Mouse (Mus musculus) kidney, postnatal 0 days (tissue): ENCODE results near the gene Galnt2. TPM values are rescaled to one million over a fixed set of nuclear protein-coding genes. Genes with fewer than 3 reads are reported as not detected.

Experiments
- ATAC-seq: fragments of 200-750 bp; cut with Nextera tagmentation; replicated peaks from 2 replicates; pipeline ENCODE4 v1.8.0; 2017; ENCODE audit warnings: low read depth, moderate number of reproducible peaks, moderate TSS enrichment, moderate library complexity; ENCODE audit not compliant: low FRiP score
- DNase-seq: peaks from one replicate; pipeline ENCODE4 v3.0.0-alpha.2; 2016; ENCODE audit warnings: low spot score
- H3K27ac ChIP-seq: fragments of 300-500 bp; sonication (generic); 2 replicates; pipeline ENCODE4 v1.5.1; 2014; ENCODE audit warnings: mild to moderate bottlenecking
- H3K27me3 ChIP-seq: fragments of 300-500 bp; sonication (generic); 2 replicates; pipeline ENCODE4 v1.6.1; 2014; ENCODE audit warnings: low read length, mixed read lengths; ENCODE audit not compliant: insufficient read depth
- H3K36me3 ChIP-seq: fragments of 300-500 bp; sonication (generic); 2 replicates; pipeline ENCODE4 v1.6.1; 2014; ENCODE audit warnings: low read length, mixed read lengths; ENCODE audit not compliant: insufficient read depth
- H3K4me1 ChIP-seq: fragments of 300-500 bp; sonication (generic); replicated peaks from 2 replicates; pipeline ENCODE4 v1.6.1; 2014; ENCODE audit warnings: antibody characterized with exemption, low read length, mixed read lengths; ENCODE audit not compliant: insufficient read depth
- H3K4me2 ChIP-seq: fragments of 300-500 bp; sonication (generic); 2 replicates; pipeline ENCODE4 v1.6.1; 2014; ENCODE audit warnings: mild to moderate bottlenecking, low read length, moderate library complexity, mixed read lengths
- H3K4me3 ChIP-seq: fragments of 300-500 bp; sonication (generic); replicated peaks from 2 replicates; pipeline ENCODE4 v1.5.1; 2014; ENCODE audit warnings: low read depth, low read length
- H3K9ac ChIP-seq: fragments of 300-500 bp; sonication (generic); 2 replicates; pipeline ENCODE4 v1.6.1; 2014; ENCODE audit warnings: low read depth, low read length
- H3K9me3 ChIP-seq: fragments of 300-500 bp; sonication (generic); replicated peaks from 2 replicates; pipeline ENCODE4 v1.6.1; 2016; ENCODE audit warnings: low read length, inconsistent platforms, mixed read lengths
- CTCF ChIP-seq: IDR thresholded peaks from 2 replicates; pipeline ENCODE4 v1.5.1; 2016; ENCODE audit warnings: antibody characterized with exemption, low read depth, mild to moderate bottlenecking, moderate library complexity
- WGBS: fragments of 180-500 bp; shearing (Covaris S2); extraction: QIAGEN DNeasy Blood & Tissue Kit; methylation state at CpG from one replicate; pipeline ENCODE4 v1.1.7; 2014; 5-methylcytosine and 5-hydroxymethylcytosine counted together
- polyA plus RNA-seq: library from polyadenylated mRNA; unstranded; fragments of >200 nt; fragmentation: Nextera tagmentation; extraction: Ambion mirVana; gene quantifications from 2 replicates; pipeline ENCODE4 v1.2.1, GENCODE M21; 2015

Gene Galnt2
- polyA plus RNA-seq, 1 experiment from 2014 or later: 60.3 TPM

DNA sequence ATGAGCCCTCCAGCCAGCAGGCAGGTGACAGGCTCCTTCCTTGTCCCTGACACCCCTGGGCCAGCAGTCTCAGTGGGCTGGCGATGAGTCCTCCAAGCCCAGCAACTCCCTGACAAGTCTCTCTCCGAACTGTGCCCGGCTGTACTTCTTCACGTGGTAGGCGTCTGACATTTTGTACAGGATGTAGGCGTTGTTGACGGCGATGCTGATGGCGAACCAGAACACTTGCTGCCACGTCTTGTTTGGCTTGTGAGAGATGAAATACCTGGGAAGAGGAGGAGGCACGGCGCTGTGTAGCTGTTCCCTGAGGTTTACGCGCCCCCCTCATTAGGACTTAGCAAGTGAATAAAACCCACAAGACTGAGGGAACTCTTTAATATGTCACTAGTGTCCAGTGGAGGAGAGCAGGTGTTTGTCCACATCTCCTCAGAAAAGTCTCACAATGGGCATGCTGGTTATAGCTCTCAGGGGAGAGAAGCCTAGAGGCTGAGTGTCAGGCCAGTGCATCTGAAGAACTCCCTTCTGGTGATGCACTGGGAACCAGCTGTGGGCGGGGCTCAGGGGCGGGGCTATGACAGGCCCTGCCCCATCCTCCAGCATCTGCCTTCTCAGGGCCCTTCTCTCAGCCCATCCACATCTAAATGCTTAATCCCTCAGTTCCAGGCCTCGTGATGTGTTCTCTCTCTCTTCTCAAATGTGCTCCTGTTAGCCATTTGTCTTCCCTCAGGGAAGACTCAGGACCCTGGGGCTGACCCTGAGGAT lies 139.4 kb downstream of the Galnt2 start:
- no peaks in the 10 kb centered on the region for H3K36me3 ChIP-seq
- H3K9ac ChIP-seq: no peak overlapping the region
- ATAC-seq (no peak), DNase-seq (no peak)
- no peak for TF ChIP-seq CTCF
- H3K4me3 ChIP-seq: no peak overlapping the region
- no peaks in the 10 kb centered on the region for H3K9me3 ChIP-seq
- no peak overlapping the region for H3K4me2 ChIP-seq
- H3K27ac ChIP-seq: no peak overlapping the region
- WGBS: 76% methylated on average over 17 of the region's 17 CpGs
- no peaks in the 10 kb centered on the region for H3K27me3 ChIP-seq
- H3K4me1 ChIP-seq: no peaks in the 10 kb centered on the region

- no peaks in the 10 kb centered on the region for H3K4me1 ChIP-seq
- ATAC-seq (no peak), DNase-seq (no peak)
- WGBS: 82% methylated on average over 23 of the region's 23 CpGs
- no peaks in the 10 kb centered on the region for H3K27me3 ChIP-seq
- no peak for TF ChIP-seq CTCF
- no peak overlapping the region for H3K9ac ChIP-seq
- no peaks in the 10 kb centered on the region for H3K9me3 ChIP-seq
- H3K4me3 ChIP-seq: no peak overlapping the region
- no peak overlapping the region for H3K4me2 ChIP-seq
- no peaks in the 10 kb centered on the region for H3K36me3 ChIP-seq
- H3K27ac ChIP-seq: no peak overlapping the region
Observed at GRCm38 (mm10) chr8:124371410-124372123, 140.4 kb downstream of the Galnt2 start.

GRCm38 (mm10) chr8:124373753-124374152 lies 142.6 kb downstream of the Galnt2 start:
- H3K27ac ChIP-seq: no peak overlapping the region
- no peaks in the 10 kb centered on the region for H3K27me3 ChIP-seq
- H3K4me2 ChIP-seq: no peak overlapping the region
- H3K9me3 ChIP-seq: no peaks in the 10 kb centered on the region
- H3K4me1 ChIP-seq: no peaks in the 10 kb centered on the region
- 91% methylated on average over 5 of the region's 5 CpGs for WGBS
- no peak for TF ChIP-seq CTCF
- H3K9ac ChIP-seq: no peak overlapping the region
- no peaks in the 10 kb centered on the region for H3K36me3 ChIP-seq
- DNase-seq: no peak
- no peak for ATAC-seq
- no peak overlapping the region for H3K4me3 ChIP-seq

- ATAC-seq (no peak), DNase-seq (no peak)
- Histone ChIP-seq H3K4me3 (no peak overlapping the region), H3K27ac (no peak overlapping the region), H3K27me3 (no peaks in the 10 kb centered on the region), H3K36me3 (no peaks in the 10 kb centered on the region), H3K4me2 (no peak overlapping the region), H3K9me3 (no peaks in the 10 kb centered on the region), H3K4me1 (no peaks in the 10 kb centered on the region), H3K9ac (no peak overlapping the region)
- 70% methylated on average over 6 of the region's 6 CpGs for WGBS
- TF ChIP-seq CTCF: no peak
Observed at GRCm38 (mm10) chr8:124375168-124375567, 144.0 kb downstream of the Galnt2 start.

GRCm38 (mm10) chr8:124375727-124376126 lies 144.5 kb downstream of the Galnt2 start:
- no peak for DNase-seq
- Histone ChIP-seq H3K9ac (no peak overlapping the region), H3K9me3 (no peaks in the 10 kb centered on the region), H3K4me1 (no peaks in the 10 kb centered on the region), H3K4me3 (no peak overlapping the region), H3K36me3 (no peaks in the 10 kb centered on the region), H3K4me2 (no peak overlapping the region), H3K27ac (no peak overlapping the region), H3K27me3 (no peaks in the 10 kb centered on the region)
- WGBS: 78% methylated on average over 9 of the region's 9 CpGs
- no peak for TF ChIP-seq CTCF
- no peak for ATAC-seq

DNA sequence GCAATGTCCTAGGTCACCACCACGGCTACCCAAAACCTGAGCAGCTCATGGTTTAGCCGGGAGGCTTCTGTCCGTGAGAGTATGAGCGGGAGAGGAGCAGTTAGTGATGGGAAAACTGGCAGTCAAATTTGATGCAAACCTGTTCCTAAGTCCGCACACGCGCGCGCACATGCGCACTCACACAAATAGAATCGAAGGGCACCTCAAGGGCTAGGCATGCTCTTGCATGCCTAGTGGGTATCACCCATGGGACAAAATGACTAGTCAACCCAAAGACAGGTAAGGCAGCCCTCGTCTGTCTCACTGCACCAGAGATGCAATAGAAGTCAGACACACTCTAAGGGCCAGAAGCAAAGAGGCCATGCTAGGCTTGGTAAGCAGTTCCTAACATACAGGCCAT lies 145.2 kb downstream of the Galnt2 start:
- Histone ChIP-seq H3K9me3 (no peaks in the 10 kb centered on the region), H3K9ac (no peak overlapping the region), H3K27me3 (no peaks in the 10 kb centered on the region), H3K4me1 (no peaks in the 10 kb centered on the region), H3K27ac (no peak overlapping the region), H3K36me3 (no peaks in the 10 kb centered on the region), H3K4me2 (no peak overlapping the region), H3K4me3 (no peak overlapping the region)
- TF ChIP-seq CTCF: no peak
- WGBS: 92% methylated on average over 12 of the region's 12 CpGs
- no peak for DNase-seq
- no peak for ATAC-seq
